Mouse (Mus musculus): ENCODE data around the gene Pole2. TPM values are rescaled to one million over a fixed set of nuclear protein-coding genes. Genes with fewer than 3 reads are reported as not detected.

The Pole2 gene
- polyA plus RNA-seq (2015; fragmentation: Nextera tagmentation; extraction: Ambion mirVana) = 10.0 and 10.7 TPM in 2 replicates

DNA sequence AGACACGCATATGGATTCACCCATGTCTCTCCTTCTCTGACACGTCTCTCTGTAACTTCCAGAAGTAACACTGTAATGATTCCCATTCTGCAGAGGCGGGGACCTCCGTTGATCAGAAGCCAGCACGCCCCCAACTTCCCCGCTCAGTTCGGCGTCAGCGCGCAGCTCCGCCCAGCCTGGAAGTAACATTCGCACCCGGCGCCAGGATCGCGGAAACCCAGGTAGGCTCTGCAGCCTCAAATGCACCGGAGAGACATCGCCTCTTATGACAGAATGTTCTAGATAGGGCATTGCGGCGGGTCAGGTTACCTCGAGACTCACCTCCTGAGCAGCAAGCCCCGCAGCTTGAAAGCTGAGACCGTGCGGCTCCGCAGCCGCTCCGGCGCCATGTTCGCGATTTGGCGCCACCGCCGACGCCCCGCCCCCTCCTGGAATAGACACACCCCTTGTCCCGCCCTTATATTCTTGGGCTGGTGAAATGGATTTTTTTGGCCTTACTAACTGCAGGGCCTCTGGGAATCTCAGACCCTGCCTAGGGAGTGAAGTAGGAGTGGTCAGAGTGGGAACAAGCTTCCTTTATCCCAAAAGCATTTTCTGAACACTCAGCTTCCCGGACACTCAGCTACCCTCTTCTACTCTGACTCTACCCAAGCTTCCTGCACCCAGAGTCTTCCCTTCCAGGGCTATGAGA is at the start of gene Pole2:
TSS of gene Pole2 (minus strand) at position 420 of the 691 bp plus-strand sequence.
- no peaks in the 10 kb centered on the region for H3K9me3 ChIP-seq
- H3K4me3 ChIP-seq = peak within 1 kb of the TSS; percentile 60
- under 1% methylated on average over 37 of the region's 37 CpGs for WGBS
- H3K4me1 ChIP-seq = peaks cover 8% of the 10 kb centered on the region
- no peaks in the 10 kb centered on the region for H3K36me3 ChIP-seq
- peak; percentile 98 for ATAC-seq (replicated peaks)
- peak within 1 kb of the TSS; percentile 45; the same call in 1 of the 2 replicates for H3K9ac ChIP-seq (replicated peaks)
- H3K27me3 ChIP-seq = no peaks in the 10 kb centered on the region
- H3K27ac ChIP-seq (replicated peaks) = peak within 1 kb of the TSS; percentile 58; the same call in 1 of the 2 replicates
- H3K4me2 ChIP-seq (replicated peaks) = peak within 1 kb of the TSS; percentile 46

DNA sequence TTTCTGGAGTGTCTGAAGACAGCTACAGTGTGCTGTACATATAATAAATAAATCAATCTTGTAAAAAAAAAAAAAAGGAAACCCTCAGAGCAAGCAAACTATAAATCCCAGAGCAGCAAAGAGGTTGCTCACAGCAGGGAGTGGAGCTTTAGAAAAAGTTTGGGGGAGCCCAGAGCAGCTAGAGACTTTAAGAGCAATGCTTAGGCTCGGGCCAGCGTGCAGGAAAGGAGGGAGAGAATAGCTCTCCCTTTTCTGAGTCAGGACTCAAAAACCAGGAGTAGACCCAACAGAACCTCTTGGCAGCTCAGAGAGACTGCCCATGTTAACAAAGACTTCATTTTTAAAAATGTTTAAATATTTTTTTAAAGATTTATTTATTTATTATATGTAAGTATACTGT is 41.0 kb upstream of the Pole2 start:
- Histone ChIP-seq H3K9ac (replicated peaks) (no peak overlapping the region), H3K27ac (replicated peaks) (no peak overlapping the region), H3K4me3 (no peak overlapping the region), H3K4me2 (replicated peaks) (no peak overlapping the region), H3K36me3 (no peaks in the 10 kb centered on the region), H3K27me3 (no peaks in the 10 kb centered on the region), H3K9me3 (no peaks in the 10 kb centered on the region), H3K4me1 (no peaks in the 10 kb centered on the region)
- WGBS = 74% methylated on average over 2 of the region's 2 CpGs
- no peak for ATAC-seq (replicated peaks)

DNA sequence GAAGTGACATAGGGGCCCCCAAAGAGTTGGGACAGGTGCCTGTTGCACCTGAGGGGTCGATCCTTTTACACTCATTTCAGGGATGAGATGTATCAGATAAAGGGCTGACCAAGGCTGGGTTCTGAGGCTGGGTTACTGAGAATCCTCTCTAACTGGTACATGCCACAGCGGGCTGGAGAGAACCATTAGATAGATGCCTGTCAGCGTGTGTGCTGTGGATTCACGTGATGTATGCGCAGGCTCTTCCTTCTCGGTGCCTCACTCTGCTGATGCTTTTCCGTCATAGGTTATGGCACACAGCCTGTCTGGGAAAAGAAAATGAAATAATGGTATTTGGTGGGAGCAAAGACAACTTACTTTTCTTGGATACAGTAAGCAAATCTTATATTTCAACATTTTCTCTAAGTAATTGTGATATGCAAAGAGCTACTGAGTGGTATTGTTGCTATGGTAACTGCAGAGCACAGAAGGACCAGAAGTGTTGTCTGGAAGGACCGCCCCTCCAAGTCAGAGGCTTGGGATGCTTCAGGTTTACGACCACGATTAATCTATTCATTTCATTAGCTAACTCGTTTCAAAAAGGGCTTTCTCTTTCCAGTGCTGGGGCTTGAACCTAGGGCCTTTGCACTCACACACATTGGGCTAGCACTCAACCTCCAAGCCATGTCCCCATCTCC is 40.1 kb upstream of the Pole2 start:
- WGBS = 71% methylated on average over 11 of the region's 11 CpGs
- ATAC-seq (replicated peaks) = no peak; the same call in 1 of the 2 replicates
- Histone ChIP-seq H3K4me3 (no peak overlapping the region), H3K27ac (replicated peaks) (no peak overlapping the region), H3K36me3 (no peaks in the 10 kb centered on the region), H3K4me2 (replicated peaks) (no peak overlapping the region), H3K9me3 (no peaks in the 10 kb centered on the region), H3K4me1 (no peaks in the 10 kb centered on the region), H3K27me3 (no peaks in the 10 kb centered on the region), H3K9ac (replicated peaks) (no peak overlapping the region)

DNA sequence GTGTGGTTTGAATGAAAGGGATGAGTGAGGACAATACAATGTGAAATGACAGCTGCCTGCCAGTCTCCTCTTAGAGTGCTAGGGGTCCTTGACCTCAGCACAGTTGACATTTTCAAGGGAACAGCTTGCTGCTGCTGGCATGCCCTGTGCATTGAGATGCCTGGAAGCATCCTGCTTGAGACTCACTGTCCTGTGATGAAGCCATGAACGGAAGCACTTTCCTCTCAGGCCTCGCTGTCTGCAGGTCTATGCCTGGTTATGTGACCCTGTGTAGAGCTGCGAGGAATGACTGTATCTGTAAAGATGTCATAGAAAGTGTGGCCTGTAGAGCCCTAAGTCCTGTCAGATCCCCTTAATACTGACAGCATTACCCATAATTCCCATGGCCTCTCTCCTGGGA is 37.0 kb upstream of the Pole2 start:
- Histone ChIP-seq H3K9ac (replicated peaks) (no peak overlapping the region), H3K4me2 (replicated peaks) (no peak overlapping the region), H3K9me3 (no peaks in the 10 kb centered on the region), H3K4me1 (no peaks in the 10 kb centered on the region), H3K4me3 (no peak overlapping the region), H3K36me3 (no peaks in the 10 kb centered on the region), H3K27ac (replicated peaks) (no peak overlapping the region), H3K27me3 (no peaks in the 10 kb centered on the region)
- WGBS = 88% methylated on average over 3 of the region's 3 CpGs
- ATAC-seq (replicated peaks) = no peak

DNA sequence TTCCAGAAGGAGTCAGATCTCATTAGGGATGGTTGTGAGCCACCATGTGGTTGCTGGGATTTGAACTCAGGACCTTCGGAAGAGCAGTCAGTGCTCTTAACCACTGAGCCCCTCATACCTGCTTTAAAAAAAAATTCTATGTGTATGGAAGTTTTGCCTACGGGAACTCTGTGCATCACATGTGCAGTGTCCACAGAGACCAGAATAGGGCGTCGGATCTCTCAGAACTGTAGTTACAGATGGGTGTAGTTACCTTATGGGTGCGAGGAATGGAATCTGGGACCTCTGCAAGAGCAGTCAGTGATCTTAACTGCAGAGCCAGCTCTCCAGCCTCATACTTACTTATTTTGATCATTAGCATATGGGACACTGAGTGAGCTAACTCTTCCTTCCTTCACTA is 34.3 kb upstream of the Pole2 start:
- no peaks in the 10 kb centered on the region for H3K36me3 ChIP-seq
- no peak overlapping the region for H3K4me2 ChIP-seq (replicated peaks)
- H3K27ac ChIP-seq (replicated peaks) = no peak overlapping the region
- no peaks in the 10 kb centered on the region for H3K9me3 ChIP-seq
- H3K4me1 ChIP-seq = no peaks in the 10 kb centered on the region
- no peak overlapping the region for H3K4me3 ChIP-seq
- ATAC-seq (replicated peaks) = no peak
- 93% methylated on average over 5 of the region's 5 CpGs for WGBS
- H3K27me3 ChIP-seq = no peaks in the 10 kb centered on the region
- H3K9ac ChIP-seq (replicated peaks) = no peak overlapping the region

DNA sequence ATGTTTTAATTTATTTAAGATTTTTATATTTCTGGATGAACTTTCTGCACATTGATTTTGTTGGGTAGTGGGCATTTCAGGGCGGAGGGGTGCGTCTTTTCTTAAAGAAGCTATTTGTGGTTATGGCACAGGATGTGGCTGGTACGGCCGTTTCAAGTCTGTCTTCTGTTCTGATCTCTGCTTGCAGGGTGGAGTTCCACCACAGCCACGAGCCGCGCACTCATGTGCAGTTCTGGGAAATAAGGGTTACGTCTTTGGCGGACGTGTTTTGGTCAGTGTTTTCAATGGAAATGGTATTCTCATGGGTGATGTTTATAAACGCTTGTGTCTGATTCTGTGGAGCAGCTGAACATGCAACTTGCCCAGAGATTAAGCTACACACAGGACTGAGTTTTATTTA is 29.8 kb upstream of the Pole2 start:
- WGBS = 93% methylated on average over 11 of the region's 11 CpGs
- no peak overlapping the region for H3K9ac ChIP-seq (replicated peaks)
- H3K4me2 ChIP-seq (replicated peaks) = no peak overlapping the region
- H3K4me3 ChIP-seq = no peak overlapping the region
- H3K36me3 ChIP-seq = no peaks in the 10 kb centered on the region
- no peak for ATAC-seq (replicated peaks)
- no peak overlapping the region for H3K27ac ChIP-seq (replicated peaks)
- H3K9me3 ChIP-seq = no peaks in the 10 kb centered on the region
- no peaks in the 10 kb centered on the region for H3K27me3 ChIP-seq
- no peaks in the 10 kb centered on the region for H3K4me1 ChIP-seq

DNA sequence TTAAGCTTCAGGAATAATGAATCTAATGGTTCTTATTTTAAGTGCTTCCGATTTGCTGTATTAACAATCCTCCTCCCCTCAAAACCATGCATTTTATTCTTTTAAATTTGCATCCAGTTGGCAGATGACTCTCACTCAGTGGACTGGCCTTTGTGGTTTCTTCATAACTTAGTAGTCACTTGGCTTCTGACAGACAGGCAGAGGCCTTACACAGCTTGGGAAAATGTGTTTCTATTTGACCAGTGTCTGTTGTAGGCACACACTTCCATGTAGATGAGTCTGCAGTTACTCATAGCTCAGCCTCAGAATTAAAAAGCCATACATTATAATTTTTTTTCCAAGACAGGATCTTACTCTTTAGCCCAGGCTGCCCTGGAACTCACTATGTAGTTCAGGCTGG is 25.8 kb upstream of the Pole2 start:
- 83% methylated on average over 1 of the region's 1 CpGs for WGBS
- no peak for ATAC-seq (replicated peaks)
- H3K27me3 ChIP-seq = no peaks in the 10 kb centered on the region
- no peak overlapping the region for H3K9ac ChIP-seq (replicated peaks)
- no peak overlapping the region for H3K4me3 ChIP-seq
- no peak overlapping the region for H3K4me2 ChIP-seq (replicated peaks)
- H3K9me3 ChIP-seq = no peaks in the 10 kb centered on the region
- H3K27ac ChIP-seq (replicated peaks) = no peak overlapping the region
- no peaks in the 10 kb centered on the region for H3K4me1 ChIP-seq
- no peaks in the 10 kb centered on the region for H3K36me3 ChIP-seq

DNA sequence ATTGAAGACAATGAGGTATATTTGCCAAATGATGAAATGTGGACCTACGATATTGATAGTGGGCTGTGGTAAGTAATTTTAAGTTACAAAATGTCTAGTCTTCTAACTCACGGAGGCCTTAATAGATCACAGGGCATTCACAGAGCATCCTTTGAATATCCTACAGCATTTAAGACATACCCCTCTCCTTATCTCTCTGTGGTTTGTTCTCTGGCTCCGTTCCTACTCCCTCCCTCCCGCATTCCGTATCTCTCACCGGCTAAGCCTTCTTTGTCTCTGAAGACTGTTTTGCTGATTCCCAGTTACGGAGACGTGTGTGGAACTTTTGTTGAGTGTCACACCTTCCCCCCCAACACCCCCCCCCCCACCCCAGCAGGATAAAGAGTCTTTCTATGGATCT is 22.8 kb upstream of the Pole2 start:
- no peaks in the 10 kb centered on the region for H3K9me3 ChIP-seq
- no peaks in the 10 kb centered on the region for H3K4me1 ChIP-seq
- no peak overlapping the region for H3K4me3 ChIP-seq
- H3K27ac ChIP-seq (replicated peaks) = no peak overlapping the region
- H3K36me3 ChIP-seq = no peaks in the 10 kb centered on the region
- ATAC-seq (replicated peaks) = no peak
- 69% methylated on average over 8 of the region's 8 CpGs for WGBS
- no peak overlapping the region for H3K4me2 ChIP-seq (replicated peaks)
- no peaks in the 10 kb centered on the region for H3K27me3 ChIP-seq
- H3K9ac ChIP-seq (replicated peaks) = no peak overlapping the region

DNA sequence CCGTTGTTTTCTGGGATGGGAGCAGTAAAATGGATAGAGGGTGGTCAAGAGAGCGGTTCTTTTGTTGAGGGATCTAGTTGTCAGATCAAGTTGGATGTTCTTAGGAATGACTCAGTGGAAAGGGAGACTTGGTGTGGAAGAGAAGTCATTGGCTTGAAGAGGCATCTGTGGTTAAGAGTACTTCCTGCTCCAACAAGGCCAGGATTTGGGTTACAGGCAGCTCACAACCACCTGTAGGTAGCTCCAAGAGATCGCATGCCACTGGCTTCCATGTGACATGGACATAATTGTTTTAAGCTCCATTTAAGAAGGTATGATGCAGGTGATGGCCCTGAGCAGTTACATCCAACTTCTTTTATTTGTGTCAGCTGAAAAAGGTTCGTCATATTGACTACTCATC is 21.8 kb upstream of the Pole2 start:
- Histone ChIP-seq H3K36me3 (no peaks in the 10 kb centered on the region), H3K27ac (replicated peaks) (no peak overlapping the region), H3K9ac (replicated peaks) (no peak overlapping the region), H3K9me3 (no peaks in the 10 kb centered on the region), H3K4me3 (no peak overlapping the region), H3K4me1 (no peaks in the 10 kb centered on the region), H3K27me3 (no peaks in the 10 kb centered on the region), H3K4me2 (replicated peaks) (no peak overlapping the region)
- no peak for ATAC-seq (replicated peaks)
- WGBS = 91% methylated on average over 4 of the region's 4 CpGs

DNA sequence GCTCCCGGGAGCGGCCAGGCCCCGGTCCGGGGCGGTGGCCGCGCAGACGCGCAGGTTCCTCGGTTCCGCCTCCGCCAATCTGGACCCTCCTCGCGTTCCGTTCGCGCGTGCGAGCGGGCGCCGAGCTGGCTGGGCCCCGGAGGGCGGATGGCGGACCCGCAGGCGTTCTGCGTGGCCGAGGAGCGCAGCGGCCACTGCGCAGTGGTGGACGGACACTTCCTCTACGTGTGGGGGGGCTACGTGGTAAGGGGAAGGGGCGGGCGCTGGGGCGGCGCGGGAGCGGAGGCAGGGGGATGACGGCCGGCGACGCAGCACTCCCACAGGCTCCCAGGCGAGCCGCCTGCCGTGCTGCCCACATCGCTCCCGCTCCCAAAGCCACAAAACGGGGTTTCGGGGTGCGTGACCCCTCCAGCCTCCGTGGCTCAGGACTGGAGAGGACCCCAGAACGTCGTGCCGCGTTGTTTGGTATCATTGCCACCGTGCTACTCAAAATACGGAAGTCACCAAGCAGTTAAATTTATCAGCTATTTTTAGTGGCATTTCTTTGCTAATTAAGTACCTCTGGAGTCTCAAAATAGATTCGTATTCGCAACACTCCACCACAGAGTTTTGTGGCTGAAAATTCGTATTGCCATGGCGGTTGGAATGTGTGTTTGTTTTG is 13.9 kb upstream of the Pole2 start:
- Histone ChIP-seq H3K9ac (replicated peaks) (peak overlapping the region; percentile 91), H3K4me3 (peak overlapping the region; percentile 90), H3K4me2 (replicated peaks) (peak overlapping the region; percentile 81), H3K9me3 (no peaks in the 10 kb centered on the region), H3K27me3 (no peaks in the 10 kb centered on the region), H3K4me1 (peaks cover 6% of the 10 kb centered on the region), H3K27ac (replicated peaks) (peak overlapping the region; percentile 81), H3K36me3 (no peaks in the 10 kb centered on the region)
- WGBS = under 1% methylated on average over 64 of the region's 64 CpGs
- ATAC-seq (replicated peaks) = peak; percentile 91

DNA sequence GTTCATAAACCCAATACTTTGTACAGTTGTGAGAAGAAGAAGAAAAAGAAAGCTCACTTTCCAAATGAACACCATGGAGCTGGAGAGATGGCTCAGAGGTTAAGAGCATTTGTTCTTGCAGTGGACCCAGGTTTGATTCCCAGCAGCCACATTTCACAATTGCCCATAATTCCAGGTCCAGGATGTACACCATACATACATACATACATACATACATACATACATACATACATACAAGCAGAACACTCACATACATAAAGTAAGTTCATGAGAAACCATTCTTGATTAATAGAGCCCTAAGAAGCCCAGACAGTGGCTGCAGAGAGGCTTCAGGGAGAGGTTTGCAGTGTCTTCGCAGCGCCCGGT is 13.4 kb upstream of the Pole2 start:
- Histone ChIP-seq H3K27me3 (no peaks in the 10 kb centered on the region), H3K27ac (replicated peaks) (peak overlapping the region; percentile 81), H3K36me3 (no peaks in the 10 kb centered on the region), H3K9ac (replicated peaks) (peak overlapping the region; percentile 91), H3K9me3 (no peaks in the 10 kb centered on the region), H3K4me2 (replicated peaks) (peak overlapping the region; percentile 81), H3K4me1 (peaks cover 6% of the 10 kb centered on the region), H3K4me3 (peak overlapping the region; percentile 90)
- no peak for ATAC-seq (replicated peaks)
- WGBS = 3% methylated on average over 3 of the region's 3 CpGs

DNA sequence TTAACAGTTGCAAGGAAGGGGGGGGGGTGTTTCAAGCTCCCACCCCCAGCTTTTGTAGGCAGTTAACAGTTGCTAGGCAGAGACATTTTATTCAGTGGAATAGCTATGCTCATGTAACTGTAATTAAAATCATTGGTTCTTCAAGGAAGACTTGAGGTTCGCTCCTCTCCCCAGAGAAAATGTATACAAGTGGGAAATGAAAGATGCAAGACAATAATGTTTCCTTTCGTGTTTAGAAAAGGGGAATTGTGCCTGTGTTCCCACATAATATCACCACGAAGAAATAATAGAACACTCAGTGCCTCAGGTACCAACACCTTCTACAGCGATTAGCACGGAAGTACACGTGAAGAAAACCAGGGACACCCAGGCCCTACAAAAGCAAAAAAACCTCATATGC is 12.9 kb upstream of the Pole2 start, which contains the start of gene Klhdc1:
TSS of gene Klhdc1 (plus strand) at position 301 of the 400 bp plus-strand sequence.
- peak within 1 kb of the TSS; percentile 90 for H3K4me3 ChIP-seq
- ATAC-seq (replicated peaks) = no peak
- 68% methylated on average over 6 of the region's 6 CpGs for WGBS
- H3K9me3 ChIP-seq = no peaks in the 10 kb centered on the region
- H3K27ac ChIP-seq (replicated peaks) = peak within 1 kb of the TSS; percentile 81
- H3K27me3 ChIP-seq = no peaks in the 10 kb centered on the region
- H3K4me2 ChIP-seq (replicated peaks) = peak within 1 kb of the TSS; percentile 81
- no peaks in the 10 kb centered on the region for H3K36me3 ChIP-seq
- peak within 1 kb of the TSS; percentile 91 for H3K9ac ChIP-seq (replicated peaks)
- H3K4me1 ChIP-seq = peaks cover 6% of the 10 kb centered on the region
